Mouse (Mus musculus): ENCODE data around the gene Grip1. TPM values are rescaled to one million over a fixed set of nuclear protein-coding genes. Genes with fewer than 3 reads are reported as not detected.

Grip1 gene
- total and polyA plus RNA-seq, 2 experiments from 2014 or later: 0.38 to 0.67 TPM

DNA sequence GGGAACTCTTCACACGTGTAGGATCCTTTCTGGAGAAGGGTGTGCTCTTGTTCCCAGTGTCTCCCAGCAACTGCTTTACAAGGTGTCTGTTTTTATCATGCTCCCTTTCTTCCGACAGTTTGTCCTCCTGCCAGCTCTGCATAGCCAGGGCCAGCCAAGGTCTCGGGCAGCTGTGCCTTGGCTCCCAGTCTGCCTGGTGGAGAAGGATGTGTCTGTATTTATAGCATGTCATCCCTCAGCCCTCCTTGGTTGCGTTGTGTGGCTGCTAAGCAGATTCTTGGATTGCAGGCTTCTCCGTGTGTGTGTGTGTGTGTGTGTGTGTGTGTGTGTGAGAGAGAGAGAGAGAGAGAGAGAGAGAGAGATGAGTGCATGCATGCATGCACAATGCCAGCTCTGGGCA, 42.6 kb downstream of the Grip1 start:
- Histone ChIP-seq H3K9ac (replicated peaks; ENCODE audit: low read depth, low read length) (no peak overlapping the region), H3K36me3 (replicated peaks; ENCODE audit: control insufficient read depth, insufficient read depth, low read length) (no peaks in the 10 kb centered on the region), H3K27ac (ENCODE audit: low read depth) (no peak overlapping the region), H3K4me2 (ENCODE audit: low read depth, low read length) (no peak overlapping the region), H3K9me3 (replicated peaks; ENCODE audit: control insufficient read depth, low read length) (no peaks in the 10 kb centered on the region), H3K4me3 (ENCODE audit: low read depth, low read length) (no peak overlapping the region), H3K4me1 (ENCODE audit: control insufficient read depth, insufficient read depth) (no peaks in the 10 kb centered on the region), H3K27me3 (ENCODE audit: control insufficient read depth, insufficient read depth, low read length) (no peaks in the 10 kb centered on the region)
- ATAC-seq (ENCODE audit: insufficient read depth, low read depth) (no peak), DNase-seq (ENCODE audit: low spot score) (no peak)
- WGBS: 17% methylated on average over 5 of the region's 5 CpGs
- TF ChIP-seq EP300 (IDR thresholded peaks at IDR 0.05; ENCODE audit: low read depth): no peak
- TF ChIP-seq CTCF (IDR thresholded peaks at IDR 0.05; ENCODE audit: low read depth): no peak

GRCm38 (mm10) chr10:119521686-119522085, 68.1 kb downstream of the Grip1 start:
- H3K9ac ChIP-seq (replicated peaks; ENCODE audit: low read depth, low read length): no peak overlapping the region
- ATAC-seq (ENCODE audit: insufficient read depth, low read depth) (no peak), DNase-seq (ENCODE audit: low spot score) (no peak)
- no peaks in the 10 kb centered on the region for H3K9me3 ChIP-seq (replicated peaks; ENCODE audit: control insufficient read depth, low read length)
- no peaks in the 10 kb centered on the region for H3K27me3 ChIP-seq (ENCODE audit: control insufficient read depth, insufficient read depth, low read length)
- TF ChIP-seq EP300 (IDR thresholded peaks at IDR 0.05; ENCODE audit: low read depth): no peak
- no peak for TF ChIP-seq CTCF (IDR thresholded peaks at IDR 0.05; ENCODE audit: low read depth)
- WGBS: 92% methylated on average over 11 of the region's 11 CpGs
- no peak overlapping the region for H3K27ac ChIP-seq (ENCODE audit: low read depth)
- H3K4me3 ChIP-seq (ENCODE audit: low read depth, low read length): no peak overlapping the region
- H3K36me3 ChIP-seq (replicated peaks; ENCODE audit: control insufficient read depth, insufficient read depth, low read length): no peaks in the 10 kb centered on the region
- H3K4me1 ChIP-seq (ENCODE audit: control insufficient read depth, insufficient read depth): no peaks in the 10 kb centered on the region
- H3K4me2 ChIP-seq (ENCODE audit: low read depth, low read length): no peak overlapping the region

DNA sequence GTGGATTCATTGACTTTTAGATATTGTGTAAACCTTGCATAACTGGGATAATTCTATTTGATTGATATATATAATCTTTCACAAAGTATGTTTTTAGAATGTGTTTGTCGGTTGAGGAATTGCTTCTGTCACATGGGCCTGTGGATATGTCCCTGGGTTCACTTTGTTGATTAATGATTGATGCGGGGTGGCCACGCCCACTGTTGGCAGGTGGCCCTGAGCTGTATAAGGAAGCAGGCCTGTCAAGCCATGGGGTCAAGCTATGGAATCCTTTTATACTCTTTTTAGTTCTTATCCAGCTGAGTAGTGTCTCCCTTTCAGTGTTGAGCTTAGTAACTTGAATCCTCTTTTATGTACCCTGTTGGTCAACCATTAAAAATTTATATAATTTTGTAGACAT, 72.1 kb downstream of the Grip1 start:
- H3K4me1 ChIP-seq (ENCODE audit: control insufficient read depth, insufficient read depth): no peaks in the 10 kb centered on the region
- no peak overlapping the region for H3K4me3 ChIP-seq (ENCODE audit: low read depth, low read length)
- no peak overlapping the region for H3K9ac ChIP-seq (replicated peaks; ENCODE audit: low read depth, low read length)
- TF ChIP-seq CTCF (IDR thresholded peaks at IDR 0.05; ENCODE audit: low read depth): no peak
- TF ChIP-seq EP300 (IDR thresholded peaks at IDR 0.05; ENCODE audit: low read depth): no peak
- DNase-seq (ENCODE audit: low spot score) (no peak), ATAC-seq (ENCODE audit: insufficient read depth, low read depth) (no peak)
- H3K9me3 ChIP-seq (replicated peaks; ENCODE audit: control insufficient read depth, low read length): no peaks in the 10 kb centered on the region
- whole genome bisulfite sequencing: 75% methylated on average over 3 of the region's 3 CpGs
- no peak overlapping the region for H3K27ac ChIP-seq (ENCODE audit: low read depth)
- H3K27me3 ChIP-seq (ENCODE audit: control insufficient read depth, insufficient read depth, low read length): no peaks in the 10 kb centered on the region
- H3K4me2 ChIP-seq (ENCODE audit: low read depth, low read length): no peak overlapping the region
- H3K36me3 ChIP-seq (replicated peaks; ENCODE audit: control insufficient read depth, insufficient read depth, low read length): no peaks in the 10 kb centered on the region

DNA sequence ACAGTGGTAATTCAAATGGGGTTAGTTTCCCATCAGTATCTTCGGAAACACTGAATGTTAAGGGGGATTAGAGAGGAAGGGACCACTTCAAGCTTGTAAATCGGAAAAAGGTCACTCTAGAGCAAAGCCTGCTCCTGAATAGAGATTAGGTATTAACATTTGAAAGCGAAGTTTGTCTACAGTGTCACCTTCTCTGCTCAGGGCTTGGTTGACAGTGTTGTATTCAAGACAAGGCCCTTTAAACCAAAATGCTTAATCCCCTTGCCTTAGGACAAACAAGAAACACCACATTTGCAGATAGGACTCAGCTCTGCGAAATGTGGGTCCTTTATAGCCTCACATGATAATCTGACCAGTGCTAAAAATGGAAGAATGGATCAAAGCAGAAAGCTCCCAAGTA, 81.2 kb downstream of the Grip1 start:
- Histone ChIP-seq H3K4me3 (ENCODE audit: low read depth, low read length) (no peak overlapping the region), H3K4me2 (ENCODE audit: low read depth, low read length) (no peak overlapping the region), H3K9me3 (replicated peaks; ENCODE audit: control insufficient read depth, low read length) (no peaks in the 10 kb centered on the region), H3K27me3 (ENCODE audit: control insufficient read depth, insufficient read depth, low read length) (no peaks in the 10 kb centered on the region), H3K4me1 (ENCODE audit: control insufficient read depth, insufficient read depth) (no peaks in the 10 kb centered on the region), H3K9ac (replicated peaks; ENCODE audit: low read depth, low read length) (no peak overlapping the region), H3K27ac (ENCODE audit: low read depth) (no peak overlapping the region), H3K36me3 (replicated peaks; ENCODE audit: control insufficient read depth, insufficient read depth, low read length) (no peaks in the 10 kb centered on the region)
- no peak for DNase-seq (ENCODE audit: low spot score)
- TF ChIP-seq CTCF (IDR thresholded peaks at IDR 0.05; ENCODE audit: low read depth): no peak
- no peak for TF ChIP-seq EP300 (IDR thresholded peaks at IDR 0.05; ENCODE audit: low read depth)
- WGBS: 52% methylated on average over 4 of the region's 4 CpGs
- ATAC-seq (ENCODE audit: insufficient read depth, low read depth): no peak

GRCm38 (mm10) chr10:119541655-119542054, 88.0 kb downstream of the Grip1 start:
- no peak for ATAC-seq (ENCODE audit: insufficient read depth, low read depth)
- H3K4me2 ChIP-seq (ENCODE audit: low read depth, low read length): no peak overlapping the region
- WGBS: 76% methylated on average over 4 of the region's 4 CpGs

GRCm38 (mm10) chr10:119543771-119544170, 90.1 kb downstream of the Grip1 start:
- H3K4me1 ChIP-seq (ENCODE audit: control insufficient read depth, insufficient read depth): no peaks in the 10 kb centered on the region
- 69% methylated on average over 7 of the region's 7 CpGs for WGBS
- no peak overlapping the region for H3K27ac ChIP-seq (ENCODE audit: low read depth)
- no peak overlapping the region for H3K9ac ChIP-seq (replicated peaks; ENCODE audit: low read depth, low read length)
- no peak overlapping the region for H3K4me3 ChIP-seq (ENCODE audit: low read depth, low read length)
- H3K36me3 ChIP-seq (replicated peaks; ENCODE audit: control insufficient read depth, insufficient read depth, low read length): no peaks in the 10 kb centered on the region
- TF ChIP-seq EP300 (IDR thresholded peaks at IDR 0.05; ENCODE audit: low read depth) (no peak), CTCF (IDR thresholded peaks at IDR 0.05; ENCODE audit: low read depth) (no peak)
- H3K9me3 ChIP-seq (replicated peaks; ENCODE audit: control insufficient read depth, low read length): no peaks in the 10 kb centered on the region
- 0 out of 2 replicates have a peak, but pooled peaks cover 3% of the 10 kb centered on the region for H3K27me3 ChIP-seq (ENCODE audit: control insufficient read depth, insufficient read depth, low read length)
- no peak overlapping the region for H3K4me2 ChIP-seq (ENCODE audit: low read depth, low read length)
- ATAC-seq (ENCODE audit: insufficient read depth, low read depth) (no peak), DNase-seq (ENCODE audit: low spot score) (no peak)

More at GRCm38 (mm10) chr10:119541655-119542054, 88.0 kb downstream of the Grip1 start:
- DNase-seq (ENCODE audit: low spot score): no peak
- H3K36me3 ChIP-seq (replicated peaks; ENCODE audit: control insufficient read depth, insufficient read depth, low read length): no peaks in the 10 kb centered on the region
- H3K9me3 ChIP-seq (replicated peaks; ENCODE audit: control insufficient read depth, low read length): no peaks in the 10 kb centered on the region
- TF ChIP-seq EP300 (IDR thresholded peaks at IDR 0.05; ENCODE audit: low read depth) (no peak), CTCF (IDR thresholded peaks at IDR 0.05; ENCODE audit: low read depth) (no peak)
- H3K4me3 ChIP-seq (ENCODE audit: low read depth, low read length): no peak overlapping the region
- H3K27ac ChIP-seq (ENCODE audit: low read depth): no peak overlapping the region
- H3K9ac ChIP-seq (replicated peaks; ENCODE audit: low read depth, low read length): no peak overlapping the region
- no peaks in the 10 kb centered on the region for H3K4me1 ChIP-seq (ENCODE audit: control insufficient read depth, insufficient read depth)
- 0 out of 2 replicates have a peak, but pooled peaks cover 3% of the 10 kb centered on the region for H3K27me3 ChIP-seq (ENCODE audit: control insufficient read depth, insufficient read depth, low read length)

Data from heart, postnatal 0 days (tissue).